Mouse (Mus musculus) E14TG2a.4 (cell line): Measurements from ENCODE around the gene Golt1b.

Experiments used
- CTCF ChIP-seq: conservative IDR thresholded peaks from 2 replicates; pipeline ENCODE4 v1.5.1; 2014; ENCODE audit warnings: low read length
- POU5F1 ChIP-seq: IDR thresholded peaks from 2 replicates; pipeline ENCODE4 v1.6.1; 2014; ENCODE audit warnings: low read length, borderline replicate concordance

DNA sequence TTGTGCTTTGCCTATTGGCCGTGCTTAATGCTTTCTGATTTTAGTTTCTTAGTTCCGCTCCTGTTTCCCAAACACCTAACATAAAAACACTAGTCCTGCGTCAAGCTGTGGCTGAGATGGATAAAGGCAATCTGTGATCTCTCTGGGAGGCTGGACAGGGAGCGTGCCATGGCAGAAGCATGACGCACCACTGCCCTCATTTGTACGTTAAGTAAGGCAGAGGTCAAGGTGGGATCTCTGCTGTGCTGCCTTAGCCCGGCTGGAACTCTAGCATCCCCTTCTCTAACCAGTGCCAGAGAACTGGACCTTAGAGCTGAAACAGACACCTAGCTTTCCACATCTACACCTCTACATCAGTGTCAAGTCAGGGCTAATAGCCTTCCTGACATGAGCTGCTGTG, 5.4 kb upstream of the Golt1b start:
- TF ChIP-seq CTCF (no peak), POU5F1 (no peak)
